Mouse (Mus musculus): ENCODE data around the gene Scn2a. TPM values are rescaled to one million over a fixed set of nuclear protein-coding genes. Genes with fewer than 3 reads are reported as not detected.
A peak's percentile ranks its signal among the peaks of the same experiment; 100 is the strongest.

The Scn2a gene
- polyA plus RNA-seq, 1 experiment from 2014 or later: 1.7 TPM

DNA sequence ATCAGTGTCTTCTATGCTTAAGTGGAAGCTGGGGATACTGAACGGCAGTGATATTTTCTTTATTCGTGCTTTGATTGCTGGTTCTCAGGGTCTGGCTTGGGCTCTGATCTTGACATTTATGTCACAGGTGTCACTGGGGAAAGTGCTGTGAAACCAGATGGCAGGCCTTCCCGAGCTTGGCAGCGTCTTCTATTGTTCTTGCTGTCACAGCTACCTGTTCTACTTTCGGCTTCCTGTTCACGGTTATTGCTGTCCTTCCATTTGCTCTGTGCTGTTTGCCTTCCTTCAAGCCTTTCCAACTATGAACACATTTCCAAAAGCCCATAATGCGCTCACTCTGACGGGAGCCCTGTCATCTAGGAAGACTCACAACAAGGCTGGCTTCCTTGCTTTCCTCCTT lies 37.9 kb downstream of the Scn2a start:
- DNase-seq (ENCODE audit: low spot score): no peak
- no peak overlapping the region for H3K4me3 ChIP-seq (ENCODE audit: low read depth, low read length)
- WGBS: 79% methylated on average over 8 of the region's 8 CpGs
- no peaks in the 10 kb centered on the region for H3K4me1 ChIP-seq (replicated peaks; ENCODE audit: control insufficient read depth, insufficient read depth, low read length)
- H3K27me3 ChIP-seq (replicated peaks; ENCODE audit: control insufficient read depth, insufficient read depth, low read length): no peaks in the 10 kb centered on the region
- no peak overlapping the region for H3K9ac ChIP-seq (ENCODE audit: low read depth, low read length)
- no peak overlapping the region for H3K27ac ChIP-seq (ENCODE audit: low read depth, low read length)
- H3K9me3 ChIP-seq (ENCODE audit: control insufficient read depth, low read length): no peaks in the 10 kb centered on the region
- no peak overlapping the region for H3K4me2 ChIP-seq
- no peak for ATAC-seq (replicated peaks; ENCODE audit: low FRiP score)
- no peaks in the 10 kb centered on the region for H3K36me3 ChIP-seq (ENCODE audit: control insufficient read depth, insufficient read depth, low read length)

GRCm38 (mm10) chr2:65663892-65664291 lies 43.3 kb downstream of the Scn2a start:
- H3K4me1 ChIP-seq (replicated peaks; ENCODE audit: control insufficient read depth, insufficient read depth, low read length): no peaks in the 10 kb centered on the region
- no peaks in the 10 kb centered on the region for H3K36me3 ChIP-seq (ENCODE audit: control insufficient read depth, insufficient read depth, low read length)
- H3K4me2 ChIP-seq: no peak overlapping the region
- ATAC-seq (replicated peaks; ENCODE audit: low FRiP score) (no peak), DNase-seq (ENCODE audit: low spot score) (no peak)
- no peak overlapping the region for H3K9ac ChIP-seq (ENCODE audit: low read depth, low read length)
- H3K4me3 ChIP-seq (ENCODE audit: low read depth, low read length): no peak overlapping the region
- H3K27me3 ChIP-seq (replicated peaks; ENCODE audit: control insufficient read depth, insufficient read depth, low read length): no peaks in the 10 kb centered on the region
- H3K9me3 ChIP-seq (ENCODE audit: control insufficient read depth, low read length): no peaks in the 10 kb centered on the region
- H3K27ac ChIP-seq (ENCODE audit: low read depth, low read length): no peak overlapping the region

DNA sequence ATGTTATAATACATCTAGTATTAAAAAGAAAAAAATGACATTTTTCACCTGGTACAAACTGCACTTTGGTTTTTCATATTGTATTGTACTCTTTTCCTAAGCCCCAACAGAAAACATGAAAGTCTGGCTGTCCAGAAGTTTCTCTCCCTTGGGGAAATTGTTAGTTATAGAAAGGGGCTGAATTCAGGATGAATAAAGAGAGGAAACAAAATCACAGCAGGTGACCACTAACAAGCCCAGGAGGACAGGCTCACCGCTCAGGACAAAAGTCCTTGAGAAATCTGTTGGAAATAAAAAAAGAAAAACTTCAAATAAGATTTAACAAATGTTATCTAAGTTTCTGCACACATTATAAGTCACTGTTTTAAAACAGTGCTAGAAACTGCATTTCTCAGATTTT lies 43.9 kb downstream of the Scn2a start:
- Histone ChIP-seq H3K4me3 (ENCODE audit: low read depth, low read length) (no peak overlapping the region), H3K9ac (ENCODE audit: low read depth, low read length) (no peak overlapping the region), H3K4me2 (no peak overlapping the region), H3K4me1 (replicated peaks; ENCODE audit: control insufficient read depth, insufficient read depth, low read length) (no peaks in the 10 kb centered on the region), H3K27me3 (replicated peaks; ENCODE audit: control insufficient read depth, insufficient read depth, low read length) (no peaks in the 10 kb centered on the region), H3K36me3 (ENCODE audit: control insufficient read depth, insufficient read depth, low read length) (no peaks in the 10 kb centered on the region), H3K27ac (ENCODE audit: low read depth, low read length) (no peak overlapping the region), H3K9me3 (ENCODE audit: control insufficient read depth, low read length) (no peaks in the 10 kb centered on the region)
- WGBS: 82% methylated on average over 1 of the region's 1 CpGs
- DNase-seq (ENCODE audit: low spot score) (no peak), ATAC-seq (replicated peaks; ENCODE audit: low FRiP score) (no peak)

- 46% methylated on average over 4 of the region's 4 CpGs for WGBS
- no peaks in the 10 kb centered on the region for H3K36me3 ChIP-seq (ENCODE audit: control insufficient read depth, insufficient read depth, low read length)
Measured at GRCm38 (mm10) chr2:65665180-65665579, 44.6 kb downstream of the Scn2a start.

GRCm38 (mm10) chr2:65667590-65668436 lies 47.2 kb downstream of the Scn2a start:
- no peaks in the 10 kb centered on the region for H3K4me1 ChIP-seq (replicated peaks; ENCODE audit: control insufficient read depth, insufficient read depth, low read length)
- DNase-seq (ENCODE audit: low spot score) (no peak), ATAC-seq (replicated peaks; ENCODE audit: low FRiP score) (peak; percentile 37; the same call in 1 of the 2 replicates)
- no peaks in the 10 kb centered on the region for H3K27me3 ChIP-seq (replicated peaks; ENCODE audit: control insufficient read depth, insufficient read depth, low read length)
- peak overlapping the region; percentile 21; the same call in 1 of the 2 replicates for H3K4me3 ChIP-seq (ENCODE audit: low read depth, low read length)
- no peaks in the 10 kb centered on the region for H3K36me3 ChIP-seq (ENCODE audit: control insufficient read depth, insufficient read depth, low read length)
- H3K9me3 ChIP-seq (ENCODE audit: control insufficient read depth, low read length): no peaks in the 10 kb centered on the region
- H3K9ac ChIP-seq (ENCODE audit: low read depth, low read length): no peak overlapping the region
- H3K4me2 ChIP-seq: peak overlapping the region; percentile 51
- H3K27ac ChIP-seq (ENCODE audit: low read depth, low read length): no peak overlapping the region
- 56% methylated on average over 18 of the region's 18 CpGs for WGBS

More at GRCm38 (mm10) chr2:65665180-65665579, 44.6 kb downstream of the Scn2a start:
- H3K9ac ChIP-seq (ENCODE audit: low read depth, low read length): no peak overlapping the region
- no peak overlapping the region for H3K4me3 ChIP-seq (ENCODE audit: low read depth, low read length)
- H3K27me3 ChIP-seq (replicated peaks; ENCODE audit: control insufficient read depth, insufficient read depth, low read length): no peaks in the 10 kb centered on the region
- no peaks in the 10 kb centered on the region for H3K9me3 ChIP-seq (ENCODE audit: control insufficient read depth, low read length)
- DNase-seq (ENCODE audit: low spot score) (no peak), ATAC-seq (replicated peaks; ENCODE audit: low FRiP score) (no peak)
- H3K4me1 ChIP-seq (replicated peaks; ENCODE audit: control insufficient read depth, insufficient read depth, low read length): no peaks in the 10 kb centered on the region
- no peak overlapping the region for H3K4me2 ChIP-seq
- H3K27ac ChIP-seq (ENCODE audit: low read depth, low read length): no peak overlapping the region

DNA sequence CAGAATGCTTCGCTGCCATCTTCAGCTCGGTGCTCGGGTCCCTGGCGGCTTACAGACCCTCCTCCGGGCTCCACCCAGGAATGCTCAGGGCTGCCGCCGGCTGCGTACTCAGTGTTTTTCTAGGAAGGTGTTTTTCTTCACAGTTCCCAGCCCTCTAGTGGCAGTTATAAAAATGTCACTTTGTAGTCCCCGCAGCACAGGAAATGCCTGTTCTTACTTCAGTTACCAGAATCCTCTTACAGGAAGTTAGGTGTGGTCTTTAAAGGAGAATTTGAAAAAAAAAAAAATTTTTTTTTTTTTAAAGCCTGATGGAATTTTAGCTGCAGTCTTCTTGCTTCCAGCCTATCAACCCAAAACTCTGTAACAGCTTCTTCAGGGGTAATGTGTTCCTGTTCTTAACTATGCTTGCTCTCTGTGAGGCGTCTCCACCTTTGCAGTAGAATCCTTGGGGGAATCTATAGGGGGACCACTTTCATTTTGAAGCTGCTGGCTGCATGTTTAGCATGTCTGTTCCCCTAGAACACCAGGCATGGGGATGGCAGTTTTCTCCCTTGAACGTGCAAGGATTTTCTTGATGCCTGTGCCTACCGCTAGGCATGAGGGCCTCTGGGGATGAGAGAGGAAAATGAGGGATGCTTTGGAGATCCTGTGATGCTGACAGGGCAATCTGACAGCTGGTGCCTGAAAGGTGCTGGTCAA lies 48.0 kb downstream of the Scn2a start:
- peak; percentile 86 for ATAC-seq (replicated peaks; ENCODE audit: low FRiP score)
- no peak overlapping the region for H3K9ac ChIP-seq (ENCODE audit: low read depth, low read length)
- H3K4me2 ChIP-seq: peak overlapping the region; percentile 51
- no peaks in the 10 kb centered on the region for H3K9me3 ChIP-seq (ENCODE audit: control insufficient read depth, low read length)
- no peaks in the 10 kb centered on the region for H3K27me3 ChIP-seq (replicated peaks; ENCODE audit: control insufficient read depth, insufficient read depth, low read length)
- H3K4me3 ChIP-seq (ENCODE audit: low read depth, low read length): peak overlapping the region; percentile 21; the same call in 1 of the 2 replicates
- DNase-seq (ENCODE audit: low spot score): peak; percentile 58
- 18% methylated on average over 12 of the region's 12 CpGs for WGBS
- H3K36me3 ChIP-seq (ENCODE audit: control insufficient read depth, insufficient read depth, low read length): no peaks in the 10 kb centered on the region
- H3K4me1 ChIP-seq (replicated peaks; ENCODE audit: control insufficient read depth, insufficient read depth, low read length): no peaks in the 10 kb centered on the region
- no peak overlapping the region for H3K27ac ChIP-seq (ENCODE audit: low read depth, low read length)

GRCm38 (mm10) chr2:65669561-65669960 lies 49.0 kb downstream of the Scn2a start:
- H3K4me1 ChIP-seq (replicated peaks; ENCODE audit: control insufficient read depth, insufficient read depth, low read length): no peaks in the 10 kb centered on the region
- H3K36me3 ChIP-seq (ENCODE audit: control insufficient read depth, insufficient read depth, low read length): no peaks in the 10 kb centered on the region
- no peak overlapping the region for H3K27ac ChIP-seq (ENCODE audit: low read depth, low read length)
- DNase-seq (ENCODE audit: low spot score): no peak
- H3K9ac ChIP-seq (ENCODE audit: low read depth, low read length): no peak overlapping the region
- 76% methylated on average over 8 of the region's 8 CpGs for WGBS
- no peak for ATAC-seq (replicated peaks; ENCODE audit: low FRiP score)
- H3K4me2 ChIP-seq: no peak overlapping the region
- H3K9me3 ChIP-seq (ENCODE audit: control insufficient read depth, low read length): no peaks in the 10 kb centered on the region
- no peak overlapping the region for H3K4me3 ChIP-seq (ENCODE audit: low read depth, low read length)
- no peaks in the 10 kb centered on the region for H3K27me3 ChIP-seq (replicated peaks; ENCODE audit: control insufficient read depth, insufficient read depth, low read length)

- H3K27ac ChIP-seq (ENCODE audit: low read depth, low read length): no peak overlapping the region
- no peak overlapping the region for H3K9ac ChIP-seq (ENCODE audit: low read depth, low read length)
- H3K27me3 ChIP-seq (replicated peaks; ENCODE audit: control insufficient read depth, insufficient read depth, low read length): no peaks in the 10 kb centered on the region
- DNase-seq (ENCODE audit: low spot score) (no peak), ATAC-seq (replicated peaks; ENCODE audit: low FRiP score) (no peak)
- 62% methylated on average over 12 of the region's 12 CpGs for WGBS
- H3K4me3 ChIP-seq (ENCODE audit: low read depth, low read length): no peak overlapping the region
- no peak overlapping the region for H3K4me2 ChIP-seq
- no peaks in the 10 kb centered on the region for H3K4me1 ChIP-seq (replicated peaks; ENCODE audit: control insufficient read depth, insufficient read depth, low read length)
- H3K9me3 ChIP-seq (ENCODE audit: control insufficient read depth, low read length): no peaks in the 10 kb centered on the region
- no peaks in the 10 kb centered on the region for H3K36me3 ChIP-seq (ENCODE audit: control insufficient read depth, insufficient read depth, low read length)
Measured at GRCm38 (mm10) chr2:65670153-65670817, 49.7 kb downstream of the Scn2a start.
